ENCODE assay signal across 7 mouse cellular contexts in the genomic region with DNA sequence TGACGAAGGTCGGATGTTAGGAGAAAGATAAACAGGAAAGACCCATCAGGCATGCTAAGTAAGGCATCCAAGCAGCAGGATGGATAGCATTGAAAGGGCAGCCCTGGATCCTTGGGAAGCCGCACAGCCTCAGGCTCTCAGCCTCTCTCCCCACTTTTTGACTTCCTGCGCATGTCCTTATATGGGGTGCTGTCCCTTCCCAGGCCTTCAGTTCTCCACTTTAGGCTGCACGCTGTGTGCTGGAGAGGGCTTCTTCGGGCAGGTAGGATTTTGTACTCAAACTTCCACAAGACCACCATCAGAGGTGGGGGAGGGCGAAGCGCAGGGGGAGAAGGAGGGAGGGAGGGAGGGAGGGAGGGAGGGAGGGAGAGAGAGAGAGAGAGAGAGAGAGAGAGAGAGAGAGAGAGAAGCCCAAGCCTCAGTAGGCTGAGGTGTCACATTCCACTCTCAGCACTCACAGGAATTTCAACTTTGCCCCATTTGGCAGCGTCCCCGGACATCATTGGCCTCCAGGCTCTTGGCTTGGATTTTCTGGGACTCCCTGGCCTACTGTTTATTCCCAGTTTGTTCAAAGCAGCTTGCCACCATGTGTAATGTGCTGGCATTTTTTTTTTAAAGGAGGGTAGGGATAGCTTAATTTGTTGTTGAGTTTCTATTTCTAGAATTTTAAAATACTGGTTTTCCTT. TPM values are rescaled to one million over a fixed set of nuclear protein-coding genes. Genes with fewer than 3 reads are reported as not detected.
DNase-seq lines count a peak whose midpoint lies in the region; ATAC-seq and TF ChIP-seq lines count a peak whose summit lies in the region.

No protein-coding gene starts in this region.

- peaks cover 3% of the 10 kb centered on the region; the same call in 1 of the 2 replicates for H3K36me3 ChIP-seq in heart, embryonic 10.5 days
- no peaks in the 10 kb centered on the region for H3K36me3 ChIP-seq in liver, adult 2 months (ENCODE audit: control insufficient read depth, insufficient read depth, low read length)
- H3K36me3 ChIP-seq in neural tube, embryonic 11.5 days (ENCODE audit: control insufficient read depth, insufficient read depth, low read length) = no peaks in the 10 kb centered on the region

- H3K9ac ChIP-seq in liver, adult 2 months (ENCODE audit: low read depth, low read length) = no peak overlapping the region
- no peak overlapping the region for H3K9ac ChIP-seq in neural tube, embryonic 11.5 days (ENCODE audit: low read length)

- peak; percentile 90 for DNase-seq in adrenal gland, postnatal 25 days
- DNase-seq in embryo, embryonic 11.5 days (ENCODE audit: low read depth, low spot score) = peak; percentile 54
- DNase-seq in heart, embryonic 10.5 days (ENCODE audit: low spot score) = peak; percentile 94
- DNase-seq in kidney, adult 9 months = peak; percentile 98
- peak; percentile 93 for DNase-seq in liver, adult 2 months (ENCODE audit: extremely low read depth, low read depth, low spot score)
- peak; percentile 63 for DNase-seq in neural tube, embryonic 11.5 days (ENCODE audit: low spot score)
- peak; percentile 81 for DNase-seq in urinary bladder, postnatal 25 days (ENCODE audit: low spot score)

- TF ChIP-seq POLR2A in liver, adult 2 months (IDR thresholded peaks at IDR 0.05; ENCODE audit: extremely low read depth, insufficient read depth, low read length) = no peak

- no peaks in the 10 kb centered on the region for H3K27me3 ChIP-seq in heart, embryonic 10.5 days (ENCODE audit: insufficient read depth, poor library complexity, severe bottlenecking)
- no peaks in the 10 kb centered on the region for H3K27me3 ChIP-seq in liver, adult 2 months (ENCODE audit: control insufficient read depth, insufficient read depth, low read length)
- H3K27me3 ChIP-seq in neural tube, embryonic 11.5 days (ENCODE audit: control insufficient read depth, insufficient read depth, low read length) = no peaks in the 10 kb centered on the region

- peak overlapping the region; percentile 90 for H3K27ac ChIP-seq in heart, embryonic 10.5 days
- H3K27ac ChIP-seq in liver, adult 2 months (replicated peaks; ENCODE audit: insufficient read depth, low read depth, low read length) = no peak overlapping the region; the same call in 1 of the 2 replicates
- H3K27ac ChIP-seq in neural tube, embryonic 11.5 days (ENCODE audit: low read depth, low read length) = no peak overlapping the region

- no peak for ATAC-seq in neural tube, embryonic 11.5 days (ENCODE audit: insufficient read depth, low FRiP score, low TSS enrichment)

- peak overlapping the region; percentile 48 for H3K4me3 ChIP-seq in heart, embryonic 10.5 days
- H3K4me3 ChIP-seq in liver, adult 2 months (ENCODE audit: insufficient read depth, low read depth, low read length) = no peak overlapping the region
- no peak overlapping the region for H3K4me3 ChIP-seq in neural tube, embryonic 11.5 days (ENCODE audit: low read depth, low read length)

- no peaks in the 10 kb centered on the region for H3K79me2 ChIP-seq in liver, adult 2 months (ENCODE audit: control insufficient read depth, insufficient read depth, low read length)

- H3K4me2 ChIP-seq in neural tube, embryonic 11.5 days (ENCODE audit: low read depth) = no peak overlapping the region

- no peak for TF ChIP-seq CTCF in liver, adult 2 months (IDR thresholded peaks at IDR 0.05; ENCODE audit: low read depth, low read length)

- WGBS in heart, embryonic 10.5 days = 6% methylated on average over 10 of the region's 10 CpGs
- 13% methylated on average over 8 of the region's 10 CpGs for WGBS in liver, adult 2 months
- 12% methylated on average over 8 of the region's 10 CpGs for WGBS in neural tube, embryonic 11.5 days

- peaks cover 8% of the 10 kb centered on the region; the same call in 1 of the 2 replicates for H3K4me1 ChIP-seq in heart, embryonic 10.5 days
- peaks cover 3% of the 10 kb centered on the region; the same call in 1 of the 2 replicates for H3K4me1 ChIP-seq in liver, adult 2 months (ENCODE audit: control insufficient read depth, insufficient read depth, low read length)
- H3K4me1 ChIP-seq in neural tube, embryonic 11.5 days (ENCODE audit: control insufficient read depth, insufficient read depth, low read length) = no peaks in the 10 kb centered on the region

- H3K9me3 ChIP-seq in heart, embryonic 10.5 days = no peaks in the 10 kb centered on the region
- no peaks in the 10 kb centered on the region for H3K9me3 ChIP-seq in neural tube, embryonic 11.5 days (ENCODE audit: control insufficient read depth, low read length)

RNA-seq across cellular contexts. Expression of a gene that starts 1.5 kb away (rescaled TPM):
- total RNA-seq in adrenal gland, postnatal 25 days (2021) = 0.03 TPM in 1 of 2 replicates, not detected in the other
- 0.01 and 0.05 TPM in 2 replicates for polyA plus RNA-seq in heart, embryonic 10.5 days (2016; fragmentation: Nextera tagmentation; extraction: Ambion mirVana)
- not detected in 2 replicates for total RNA-seq in liver, adult 2 months (2014; rRNA removed)
- polyA plus RNA-seq in liver, adult 2 months (2012; rRNA removed) = not detected in 2 replicates
- 0.08 TPM in 1 of 2 replicates, not detected in the other for polyA plus RNA-seq in neural tube, embryonic 11.5 days (2014; fragmentation: Nextera tagmentation; extraction: Ambion mirVana)

RNA-seq across cellular contexts. Expression of a gene that starts 25.2 kb away (rescaled TPM):
- total RNA-seq in adrenal gland, postnatal 25 days (2021) = 295 and 313 TPM in 2 replicates
- polyA plus RNA-seq in heart, embryonic 10.5 days (2016; fragmentation: Nextera tagmentation; extraction: Ambion mirVana) = 241 and 269 TPM in 2 replicates
- 140 and 163 TPM in 2 replicates for total RNA-seq in liver, adult 2 months (2014; rRNA removed)
- polyA plus RNA-seq in liver, adult 2 months (2012; rRNA removed) = 136 and 186 TPM in 2 replicates
- 159 and 172 TPM in 2 replicates for polyA plus RNA-seq in neural tube, embryonic 11.5 days (2014; fragmentation: Nextera tagmentation; extraction: Ambion mirVana)
